Mouse (Mus musculus) gastrocnemius, postnatal 10 days (tissue): ENCODE measurements around the gene Rnf7. TPM values are rescaled to one million over a fixed set of nuclear protein-coding genes. Genes with fewer than 3 reads are reported as not detected.
A peak's percentile ranks its signal among the peaks of the same experiment; 100 is the strongest.

Experiments used
- DNase-seq: peaks from one replicate; pipeline ENCODE4 v3.0.0; 2021; ENCODE audit warnings: mixed read lengths
- total RNA-seq, 2 experiments: library from RNA; stranded (reverse); gene quantifications; 2 replicates each; pipeline ENCODE4 v1.2.3; 2021

Gene Rnf7
- total RNA-seq, 2 experiments from 2014 or later: 75.8 to 85.4 TPM

- no peak for DNase-seq
Observed at GRCm38 (mm10) chr9:96470266-96470974, 8.1 kb downstream of the Rnf7 start.

GRCm38 (mm10) chr9:96469556-96470265, 8.8 kb downstream of the Rnf7 start:
- no peak for DNase-seq

- DNase-seq: no peak
Observed at GRCm38 (mm10) chr9:96463708-96464107, 14.8 kb downstream of the Rnf7 start.

- no peak for DNase-seq
Observed at GRCm38 (mm10) chr9:96461607-96462006, 16.9 kb downstream of the Rnf7 start.

- DNase-seq: no peak
Observed at GRCm38 (mm10) chr9:96460117-96460865, 18.2 kb downstream of the Rnf7 start.

- no peak for DNase-seq
Observed at GRCm38 (mm10) chr9:96455618-96456017, 22.9 kb downstream of the Rnf7 start.

- DNase-seq: no peak
Observed at GRCm38 (mm10) chr9:96452956-96453355, 25.5 kb downstream of the Rnf7 start.

- DNase-seq: no peak
Observed at GRCm38 (mm10) chr9:96450900-96451720, 27.4 kb downstream of the Rnf7 start.

- DNase-seq: no peak
Observed at GRCm38 (mm10) chr9:96449514-96449913, 29.0 kb downstream of the Rnf7 start.

- no peak for DNase-seq
Observed at GRCm38 (mm10) chr9:96445351-96445750, 33.1 kb downstream of the Rnf7 start.

GRCm38 (mm10) chr9:96442081-96442480, 36.4 kb downstream of the Rnf7 start:
- no peak for DNase-seq

GRCm38 (mm10) chr9:96438334-96438871, 40.1 kb downstream of the Rnf7 start:
- peak; percentile 37 for DNase-seq

GRCm38 (mm10) chr9:96437805-96438333, 40.6 kb downstream of the Rnf7 start:
- DNase-seq: peak; percentile 56

GRCm38 (mm10) chr9:96436901-96437804, 41.3 kb downstream of the Rnf7 start:
- peak; percentile 43 for DNase-seq

- no peak for DNase-seq
Observed at GRCm38 (mm10) chr9:96432575-96432974, 45.9 kb downstream of the Rnf7 start.

GRCm38 (mm10) chr9:96431081-96431480, 47.4 kb downstream of the Rnf7 start:
- no peak for DNase-seq

- DNase-seq: no peak
Observed at GRCm38 (mm10) chr9:96428336-96429046, 50.0 kb downstream of the Rnf7 start.

- no peak for DNase-seq
Observed at GRCm38 (mm10) chr9:96424027-96424426, 54.4 kb downstream of the Rnf7 start.
